In the genomic region with DNA sequence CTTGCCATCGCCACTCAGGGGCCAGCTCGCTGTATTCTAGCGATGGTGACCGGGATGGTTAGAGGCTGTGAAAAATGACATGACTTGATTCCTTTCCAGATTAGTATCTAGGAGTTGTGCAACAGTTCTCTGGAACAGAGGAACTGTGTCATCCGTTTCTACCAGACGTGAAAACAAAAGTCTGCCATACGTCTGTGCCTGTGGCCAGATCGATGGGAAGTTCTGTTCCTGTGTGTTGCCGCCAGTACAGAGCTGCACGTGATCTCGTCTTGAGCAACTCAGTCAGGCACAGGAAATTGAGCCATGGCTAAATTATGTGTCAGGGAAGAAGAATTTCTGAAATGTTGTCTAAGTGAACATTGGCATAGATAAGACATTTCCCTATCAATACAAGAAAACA, we compare ENCODE assay signal across 8 mouse cellular contexts.
DNase-seq lines count a peak whose midpoint lies in the region; ATAC-seq lines count a peak whose summit lies in the region.

No protein-coding gene starts in this region.

- intact Hi-C loops in left cerebral cortex, postnatal 14 days (cut with DNase I) = no loop called here
- intact Hi-C loops in left cerebral cortex, postnatal 25 days (cut with DNase I) = no loop called here
- intact Hi-C loops in heart, postnatal 36 days (cut with DNase I) = loop anchor here (5.0 kb wide), 2 partner anchors 37 to 112 kb away; partner anchors contain the start of genes Dock4 and Zfp277

- peak; percentile 8 to 22 for DNase-seq in left cerebral cortex, postnatal 14 days (ENCODE audit: low spot score in 2 of 2)
- no peak for DNase-seq in left cerebral cortex, postnatal 25 days (ENCODE audit: low spot score in 2 of 2)
- DNase-seq in adrenal gland, postnatal 14 days = peak; percentile 51
- DNase-seq in heart, postnatal 36 days = peak; percentile 48 to 58
- peak; percentile 59 for DNase-seq in lung, postnatal 14 days
- DNase-seq in embryo, embryonic 9.5 days (ENCODE audit: extremely low spot score) = no peak
- no peak for DNase-seq in right cerebral cortex, postnatal 25 days

- no peak for ATAC-seq in neural tube, embryonic 15.5 days (ENCODE audit: low FRiP score)

- H3K4me2 ChIP-seq in neural tube, embryonic 15.5 days = no peak overlapping the region

- H3K27me3 ChIP-seq in neural tube, embryonic 15.5 days (replicated peaks) = no peaks in the 10 kb centered on the region

- no peak overlapping the region for H3K4me3 ChIP-seq in neural tube, embryonic 15.5 days (replicated peaks)

- no peak overlapping the region for H3K9ac ChIP-seq in neural tube, embryonic 15.5 days (replicated peaks)

- H3K4me1 ChIP-seq in neural tube, embryonic 15.5 days = 0 out of 2 replicates have a peak, but pooled peaks cover under 1% of the 10 kb centered on the region

- no peaks in the 10 kb centered on the region for H3K9me3 ChIP-seq in neural tube, embryonic 15.5 days (replicated peaks)

- H3K36me3 ChIP-seq in neural tube, embryonic 15.5 days = no peaks in the 10 kb centered on the region

- WGBS in neural tube, embryonic 15.5 days = 87% methylated on average over 11 of the region's 11 CpGs

- no peak overlapping the region for H3K27ac ChIP-seq in neural tube, embryonic 15.5 days (replicated peaks)

Comparison
In these comparisons a context has a peak if more than half of its experiments do, and no peak if none do; other contexts are left out.
1. DNase-seq: peak in left cerebral cortex, postnatal 14 days (2 of 2), adrenal gland, postnatal 14 days (single experiment), heart, postnatal 36 days (2 of 2) and lung, postnatal 14 days (single experiment); none in left cerebral cortex, postnatal 25 days (0 of 2), embryo, embryonic 9.5 days (single experiment) and right cerebral cortex, postnatal 25 days (single experiment).